ENCODE assay signal across 9 mouse cellular contexts in genomic region chr9:61384646-61385443, GRCm38 (mm10). TPM values are rescaled to one million over a fixed set of nuclear protein-coding genes. Genes with fewer than 3 reads are reported as not detected.
DNase-seq lines count a peak whose midpoint lies in the region; ATAC-seq lines count a peak whose summit lies in the region.
"Had no signal": no experiment of that assay in that cellular context is flagged by ENCODE, and none has a peak within 500 bp of the region (broad histone marks: within the 10 kb centered on the region; RNA-seq: fewer than 3 reads in every experiment).

No protein-coding gene starts in this region.

- H3K27me3 ChIP-seq in lung, embryonic 15.5 days = peaks cover 4% of the 10 kb centered on the region; the same call in 1 of the 2 replicates
- H3K27me3 ChIP-seq in forebrain, embryonic 11.5 days (ENCODE audit: control insufficient read depth, insufficient read depth, low read length) = no peaks in the 10 kb centered on the region
- H3K27me3 ChIP-seq in limb, embryonic 11.5 days (ENCODE audit: control insufficient read depth, insufficient read depth, low read length) = no peaks in the 10 kb centered on the region; the same call in 1 of the 2 replicates
- H3K27me3 ChIP-seq in neural tube, embryonic 14.5 days (ENCODE audit: control insufficient read depth, insufficient read depth, low read length) = no peaks in the 10 kb centered on the region

- 39% methylated on average over 16 of the region's 16 CpGs for WGBS in lung, embryonic 15.5 days
- WGBS in forebrain, embryonic 11.5 days = 6% methylated on average over 16 of the region's 16 CpGs
- WGBS in limb, embryonic 11.5 days = 9% methylated on average over 16 of the region's 16 CpGs
- WGBS in neural tube, embryonic 14.5 days = 8% methylated on average over 16 of the region's 16 CpGs

- H3K4me1 ChIP-seq in lung, embryonic 15.5 days = peaks cover 57% of the 10 kb centered on the region
- peaks cover 80% of the 10 kb centered on the region for H3K4me1 ChIP-seq in forebrain, embryonic 11.5 days (replicated peaks; ENCODE audit: control insufficient read depth, insufficient read depth, low read length)
- peaks cover 57% of the 10 kb centered on the region for H3K4me1 ChIP-seq in limb, embryonic 11.5 days (ENCODE audit: control insufficient read depth, insufficient read depth, low read length)
- peaks cover 62% of the 10 kb centered on the region for H3K4me1 ChIP-seq in neural tube, embryonic 14.5 days (ENCODE audit: control insufficient read depth, insufficient read depth, low read length)

- H3K9ac ChIP-seq in lung, embryonic 15.5 days = no peak overlapping the region
- no peak overlapping the region for H3K9ac ChIP-seq in forebrain, embryonic 11.5 days (ENCODE audit: low read length)
- H3K9ac ChIP-seq in limb, embryonic 11.5 days (ENCODE audit: low read length) = no peak overlapping the region
- no peak overlapping the region for H3K9ac ChIP-seq in neural tube, embryonic 14.5 days (replicated peaks; ENCODE audit: low read depth, low read length)
- H3K9ac ChIP-seq: liver, embryonic 14.5 days had no signal

- peaks cover 24% of the 10 kb centered on the region; the same call in 1 of the 2 replicates for H3K36me3 ChIP-seq in lung, embryonic 15.5 days
- peaks cover 6% of the 10 kb centered on the region; the same call in 1 of the 2 replicates for H3K36me3 ChIP-seq in forebrain, embryonic 11.5 days (ENCODE audit: control insufficient read depth, insufficient read depth, low read length)
- peaks cover 12% of the 10 kb centered on the region for H3K36me3 ChIP-seq in limb, embryonic 11.5 days (ENCODE audit: control insufficient read depth, insufficient read depth, low read length)
- H3K36me3 ChIP-seq in neural tube, embryonic 14.5 days (ENCODE audit: control insufficient read depth, insufficient read depth, low read length) = 0 out of 2 replicates have a peak, but pooled peaks cover 3% of the 10 kb centered on the region

- 0 out of 2 replicates have a peak overlapping the region, but pooled peaks have one; percentile 3 for H3K4me2 ChIP-seq in lung, embryonic 15.5 days
- H3K4me2 ChIP-seq in forebrain, embryonic 11.5 days (ENCODE audit: low read depth, low read length, severe bottlenecking) = peak overlapping the region; percentile 43
- peak overlapping the region; percentile 35 for H3K4me2 ChIP-seq in limb, embryonic 11.5 days (ENCODE audit: low read depth, severe bottlenecking)
- peak overlapping the region; percentile 3; the same call in 1 of the 2 replicates for H3K4me2 ChIP-seq in neural tube, embryonic 14.5 days (ENCODE audit: low read depth, low read length)

- no peak overlapping the region for H3K27ac ChIP-seq in lung, embryonic 15.5 days
- H3K27ac ChIP-seq in forebrain, embryonic 11.5 days (ENCODE audit: low read depth, low read length) = peak overlapping the region; percentile 73
- peak overlapping the region; percentile 33; the same call in 1 of the 2 replicates for H3K27ac ChIP-seq in limb, embryonic 11.5 days (replicated peaks; ENCODE audit: low read depth, low read length)
- H3K27ac ChIP-seq in neural tube, embryonic 14.5 days (ENCODE audit: low read depth, low read length) = no peak overlapping the region
- H3K27ac ChIP-seq: liver, embryonic 14.5 days had no signal

- no peaks in the 10 kb centered on the region for H3K9me3 ChIP-seq in lung, embryonic 15.5 days
- no peaks in the 10 kb centered on the region for H3K9me3 ChIP-seq in forebrain, embryonic 11.5 days (ENCODE audit: control insufficient read depth, low read length)
- no peaks in the 10 kb centered on the region for H3K9me3 ChIP-seq in limb, embryonic 11.5 days (ENCODE audit: control insufficient read depth, low read length)
- no peaks in the 10 kb centered on the region for H3K9me3 ChIP-seq in neural tube, embryonic 14.5 days (ENCODE audit: control insufficient read depth, low read length)

- no peak overlapping the region for H3K4me3 ChIP-seq in lung, embryonic 15.5 days
- H3K4me3 ChIP-seq in forebrain, embryonic 11.5 days (ENCODE audit: low read depth, low read length) = no peak overlapping the region
- H3K4me3 ChIP-seq in limb, embryonic 11.5 days (ENCODE audit: low read depth, low read length) = no peak overlapping the region
- no peak overlapping the region for H3K4me3 ChIP-seq in neural tube, embryonic 14.5 days (ENCODE audit: low read depth, low read length)

- DNase-seq in lung, postnatal 14 days = no peak
- DNase-seq in forebrain, embryonic 11.5 days (ENCODE audit: low spot score) = peak; percentile 92
- peak; percentile 71 for DNase-seq in limb, embryonic 11.5 days (ENCODE audit: low spot score)
- no peak for DNase-seq in gastrocnemius, postnatal 25 days
- no peak for DNase-seq in layer of hippocampus, adult 9-10 months (ENCODE audit: low spot score)

- ATAC-seq in lung, embryonic 15.5 days (ENCODE audit: borderline replicate concordance, extremely low read depth, low FRiP score, low TSS enrichment) = no peak
- ATAC-seq in forebrain, embryonic 11.5 days (replicated peaks; ENCODE audit: low FRiP score) = peak; percentile 74
- ATAC-seq in limb, embryonic 11.5 days (ENCODE audit: insufficient number of reproducible peaks, low FRiP score, low TSS enrichment, low read depth) = peak; percentile 55; the same call in 1 of the 2 replicates
- ATAC-seq in neural tube, embryonic 14.5 days (ENCODE audit: low read depth) = peak; percentile 62
- ATAC-seq in cerebellum, adult (ENCODE audit: insufficient number of reproducible peaks, low FRiP score, low TSS enrichment) = no peak

RNA-seq across cellular contexts. Expression of gene Tle3, which starts 12.7 kb away (rescaled TPM):
- 25.2 and 27.1 TPM in 2 replicates for polyA plus RNA-seq in lung, embryonic 15.5 days (2015; fragmentation: Nextera tagmentation; extraction: Ambion mirVana)
- 57.8 and 58.2 TPM in 2 replicates for polyA plus RNA-seq in forebrain, embryonic 11.5 days (2014; fragmentation: Nextera tagmentation; extraction: Ambion mirVana)
- polyA plus RNA-seq in limb, embryonic 11.5 days (2014; fragmentation: Nextera tagmentation; extraction: Ambion mirVana) = 42.8 and 43.4 TPM in 2 replicates
- polyA plus RNA-seq in neural tube, embryonic 14.5 days (2014; fragmentation: Nextera tagmentation; extraction: Ambion mirVana) = 18.7 and 22.5 TPM in 2 replicates
- total RNA-seq in gastrocnemius, postnatal 25 days (2021) = 1 to 10 TPM; 7.9 to 10.0 TPM

Comparison
In these comparisons a context has a peak if more than half of its experiments do, and no peak if none do; other contexts are left out.
1. ATAC-seq: peak in forebrain, embryonic 11.5 days (single experiment), limb, embryonic 11.5 days (single experiment) and neural tube, embryonic 14.5 days (single experiment); none in lung, embryonic 15.5 days (single experiment) and cerebellum, adult (single experiment).
2. H3K27ac ChIP-seq: peak in forebrain, embryonic 11.5 days (single experiment) and limb, embryonic 11.5 days (single experiment); none in lung, embryonic 15.5 days (single experiment) and neural tube, embryonic 14.5 days (single experiment).
3. DNase-seq: peak in forebrain, embryonic 11.5 days (single experiment) and limb, embryonic 11.5 days (single experiment); none in lung, postnatal 14 days (single experiment), gastrocnemius, postnatal 25 days (single experiment) and layer of hippocampus, adult 9-10 months (single experiment).
4. Peak in every context shown above with its lines, with median percentiles within 50 percentile points of each other: H3K4me2 ChIP-seq.